Mouse (Mus musculus): ENCODE data around the gene Tex11. TPM values are rescaled to one million over a fixed set of nuclear protein-coding genes. Genes with fewer than 3 reads are reported as not detected.

The Tex11 gene
- not detected for total RNA-seq (2023)

DNA sequence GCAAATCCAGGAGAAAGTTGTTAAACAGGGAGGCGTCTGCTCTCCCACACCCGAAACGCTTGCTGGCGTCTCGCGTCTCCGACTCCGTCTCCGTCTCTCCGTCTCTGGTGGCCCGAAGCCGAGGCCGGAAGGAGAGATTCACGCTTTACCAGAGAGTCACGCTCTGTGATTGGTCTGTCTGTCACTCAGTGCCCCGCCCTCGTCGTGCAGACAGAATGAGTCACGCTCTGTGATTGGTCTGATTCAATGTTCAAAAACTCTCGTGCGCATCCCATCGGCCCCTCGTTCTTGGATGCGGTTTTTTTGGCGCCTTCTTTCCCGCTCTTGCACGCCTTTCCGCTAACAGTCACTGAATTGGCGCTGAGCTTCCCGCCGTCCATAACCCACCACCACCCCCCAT, at the start of gene Tex11:
Gene Tex11 (minus strand): TSS at position 127 of the 400 bp plus-strand sequence.

DNA sequence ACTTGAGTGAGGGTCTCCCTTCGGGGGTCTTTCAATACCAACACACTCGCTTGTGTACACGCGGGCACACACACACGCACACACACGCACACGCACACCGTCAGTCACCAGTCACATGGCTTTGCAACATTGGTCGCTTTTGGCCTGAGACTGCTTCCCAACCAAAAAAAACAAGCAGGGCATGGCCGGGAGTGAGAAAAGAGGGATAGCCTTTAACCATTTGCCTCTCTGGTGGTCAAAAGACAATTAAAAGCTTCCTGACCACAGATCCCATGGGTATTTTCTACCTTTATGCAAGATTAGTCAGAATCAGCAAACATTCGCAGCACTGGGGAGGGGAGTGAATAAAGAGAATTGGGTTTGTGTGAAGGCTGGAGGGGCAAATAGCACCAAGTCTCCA, 26.5 kb upstream of the Tex11 start, which contains the start of gene Slc7a3:
Gene Slc7a3 (minus strand): TSS at position 101 of the 400 bp plus-strand sequence.

Other genes with a start within 250 kb of the Tex11 start
- under 1 TPM; 0.32 to 0.77 TPM for gene Slc7a3, start 26.4 kb upstream of the Tex11 start, total RNA-seq (2023)
- gene Snx12, start 162.9 kb upstream of the Tex11 start, total RNA-seq (2023), result 10 to 100 TPM; 47.3 to 56.6 TPM
- gene Foxo4, start 194.9 kb upstream of the Tex11 start, total RNA-seq (2023), result 10 to 100 TPM; 41.4 to 41.7 TPM
- gene Gm614, start 204.3 kb upstream of the Tex11 start, total RNA-seq (2023), result 10 to 100 TPM; 47.0 to 50.4 TPM
- 100 to 1,000 TPM; 536 to 544 TPM for gene Il2rg, start 208.6 kb upstream of the Tex11 start, total RNA-seq (2023)
- not detected for gene Gm20489, start 209.4 kb upstream of the Tex11 start, total RNA-seq (2023)
- 100 to 1,000 TPM; 172 to 192 TPM for gene Med12, start 214.4 kb upstream of the Tex11 start, total RNA-seq (2023)
- gene Nlgn3, start 239.5 kb upstream of the Tex11 start, total RNA-seq (2023), result 1 to 10 TPM; 1.2 to 1.5 TPM